Mouse (Mus musculus) monocyte, adult 59 days (primary cell): Measurements from ENCODE around the gene Sri. TPM values are rescaled to one million over a fixed set of nuclear protein-coding genes. Genes with fewer than 3 reads are reported as not detected.

Experiments used
- total RNA-seq, 2 experiments: library from RNA; stranded (reverse); gene quantifications; one replicate each; pipeline ENCODE4 v1.2.4; 2023

Sri gene
- 100 to 1,000 TPM; 151 to 153 TPM for total RNA-seq

GRCm38 (mm10) chr5:8045855-8046254, at the start of gene Sri:
TSS of gene Sri (plus strand) at chr5:8046078.

Other genes with a start within 250 kb of the Sri start
- not detected for gene Steap4, start 85.6 kb upstream of the Sri start, total RNA-seq